Mouse (Mus musculus): ENCODE results near the gene Psap. TPM values are rescaled to one million over a fixed set of nuclear protein-coding genes. Genes with fewer than 3 reads are reported as not detected.

Psap gene
- total RNA-seq, 1 experiment from 2014 or later = 675 TPM

DNA sequence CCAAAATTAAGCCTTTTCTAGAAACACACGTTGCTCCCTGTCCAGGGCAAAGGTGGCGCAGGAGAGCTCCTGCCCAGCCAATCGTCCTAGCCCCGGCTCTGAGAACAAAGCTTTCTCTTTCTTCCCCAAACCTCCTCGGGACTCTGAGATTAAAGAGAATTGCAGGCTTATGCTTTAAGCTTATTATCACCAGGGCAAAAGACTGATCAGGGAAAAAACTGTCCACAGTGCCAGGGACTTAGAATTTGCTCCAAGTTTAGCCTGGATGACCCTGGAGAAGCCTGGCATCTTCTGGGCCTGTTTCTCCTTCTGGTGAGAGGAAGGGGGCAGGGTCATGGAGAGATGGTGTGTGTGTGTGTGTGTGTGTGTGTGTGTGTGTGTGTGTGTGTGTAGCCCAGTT is 15.9 kb upstream of the Psap start:
- no peak for ATAC-seq (ENCODE audit: extremely low read depth, insufficient number of reproducible peaks, low FRiP score, poor library complexity, severe bottlenecking)

DNA sequence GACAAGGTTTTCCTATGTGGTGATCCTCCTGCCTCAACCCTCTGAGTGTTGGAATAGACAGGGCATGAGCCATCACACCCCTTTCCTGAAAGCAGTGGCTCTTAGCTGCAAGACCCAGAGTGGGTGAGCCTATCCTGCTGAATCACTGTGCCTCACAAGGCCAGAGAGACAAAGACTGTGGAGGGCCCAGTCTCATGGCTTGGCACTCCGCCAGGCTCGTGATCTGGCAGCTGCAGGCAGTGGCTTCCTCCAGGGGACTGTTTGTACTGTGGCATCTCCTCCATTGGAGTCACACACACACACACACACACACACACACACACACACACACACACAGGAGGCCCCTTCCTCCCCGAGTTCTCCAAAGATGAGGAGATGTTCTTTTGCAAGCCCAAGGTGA is 15.0 kb upstream of the Psap start:
- ATAC-seq (ENCODE audit: extremely low read depth, insufficient number of reproducible peaks, low FRiP score, poor library complexity, severe bottlenecking) = peak; percentile 25; the same call in 1 of the 2 replicates

DNA sequence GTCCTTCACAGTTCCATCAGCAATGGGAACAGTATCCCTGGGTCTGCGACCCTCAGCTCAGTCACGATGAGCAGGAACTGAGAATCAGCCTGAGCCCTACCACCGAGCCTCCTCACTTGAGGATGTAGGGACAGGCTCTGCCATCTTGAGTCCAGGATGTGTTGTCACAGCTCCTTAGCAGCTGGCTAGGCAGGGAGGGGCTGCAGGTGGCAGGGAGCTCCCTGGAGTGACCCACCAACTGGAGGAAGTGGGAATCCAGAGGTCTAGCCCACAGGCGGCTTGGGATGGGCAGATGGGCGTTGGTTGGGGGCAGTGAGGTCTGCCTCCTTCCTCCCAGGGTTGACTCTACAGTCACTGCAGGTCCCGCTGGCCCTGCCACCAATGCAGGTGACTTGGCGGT is 14.1 kb upstream of the Psap start:
- ATAC-seq (ENCODE audit: extremely low read depth, insufficient number of reproducible peaks, low FRiP score, poor library complexity, severe bottlenecking) = no peak

DNA sequence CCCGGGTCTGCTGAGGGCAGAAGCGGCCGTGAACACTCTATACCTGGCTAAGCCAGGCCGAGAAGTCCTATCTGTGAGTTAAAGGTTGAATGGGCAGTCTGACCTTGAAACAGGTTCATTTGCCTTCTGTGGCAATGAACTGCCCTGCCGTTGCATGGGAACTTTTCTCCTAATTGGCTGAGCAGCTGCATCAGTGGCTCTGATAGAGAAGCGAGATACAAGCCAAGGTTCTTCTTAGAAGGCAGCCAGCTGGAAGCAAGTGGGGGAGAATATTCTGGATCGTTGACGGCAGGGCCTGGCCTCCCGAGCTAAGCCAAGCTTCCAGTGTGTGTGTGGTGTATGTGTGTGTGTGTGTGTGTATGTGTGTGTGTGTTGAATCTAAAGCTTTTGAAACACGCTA is 12.2 kb upstream of the Psap start:
- ATAC-seq (ENCODE audit: extremely low read depth, insufficient number of reproducible peaks, low FRiP score, poor library complexity, severe bottlenecking) = no peak

DNA sequence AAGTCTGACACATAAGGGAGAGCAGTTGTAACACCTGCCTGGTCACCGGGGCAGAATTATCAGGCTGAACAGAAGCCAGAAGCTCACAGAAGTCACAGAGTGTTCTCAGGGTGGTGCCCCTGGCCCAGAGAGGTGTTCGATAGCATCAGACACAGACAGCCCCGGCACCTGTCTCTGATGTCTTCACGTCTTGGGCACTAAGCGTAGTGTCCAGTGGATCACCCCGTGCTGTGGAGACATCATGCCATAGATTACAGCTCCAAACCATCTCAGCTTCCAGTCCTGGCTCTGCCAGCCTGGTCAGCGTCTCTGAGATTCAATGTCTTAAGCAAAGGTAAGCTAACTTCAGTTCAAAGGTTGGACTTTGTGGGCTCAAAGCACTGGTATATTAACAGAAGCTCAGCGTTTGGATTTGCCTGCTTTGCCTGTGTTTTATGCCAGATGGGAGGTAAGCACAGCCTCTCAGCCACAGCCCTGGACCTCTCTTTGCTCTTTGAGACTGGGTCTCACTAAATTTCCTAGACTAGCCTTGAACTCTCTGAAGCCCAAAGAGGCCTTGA is 10.5 kb upstream of the Psap start:
- no peak for ATAC-seq (ENCODE audit: extremely low read depth, insufficient number of reproducible peaks, low FRiP score, poor library complexity, severe bottlenecking)

DNA sequence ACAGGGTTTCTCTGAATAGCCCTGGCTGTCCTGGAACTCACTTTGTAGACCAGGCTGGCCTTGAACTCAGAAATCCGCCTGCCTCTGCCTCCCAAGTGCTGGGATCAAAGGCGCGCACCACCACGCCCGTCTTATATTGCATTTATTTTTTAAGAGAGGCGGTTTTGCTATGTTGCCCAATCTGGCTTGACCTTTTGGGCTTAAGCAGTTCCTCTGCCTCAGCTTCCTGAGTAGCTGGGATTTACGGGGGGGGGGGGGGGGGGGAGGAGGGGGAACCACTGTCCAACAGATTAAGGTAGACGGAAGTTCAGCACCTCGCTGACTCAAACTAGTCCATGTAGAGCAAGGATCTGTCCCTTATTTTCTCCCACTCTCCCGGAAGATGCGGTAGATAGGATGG is 8.7 kb upstream of the Psap start:
- ATAC-seq (ENCODE audit: extremely low read depth, insufficient number of reproducible peaks, low FRiP score, poor library complexity, severe bottlenecking) = peak; percentile 49

DNA sequence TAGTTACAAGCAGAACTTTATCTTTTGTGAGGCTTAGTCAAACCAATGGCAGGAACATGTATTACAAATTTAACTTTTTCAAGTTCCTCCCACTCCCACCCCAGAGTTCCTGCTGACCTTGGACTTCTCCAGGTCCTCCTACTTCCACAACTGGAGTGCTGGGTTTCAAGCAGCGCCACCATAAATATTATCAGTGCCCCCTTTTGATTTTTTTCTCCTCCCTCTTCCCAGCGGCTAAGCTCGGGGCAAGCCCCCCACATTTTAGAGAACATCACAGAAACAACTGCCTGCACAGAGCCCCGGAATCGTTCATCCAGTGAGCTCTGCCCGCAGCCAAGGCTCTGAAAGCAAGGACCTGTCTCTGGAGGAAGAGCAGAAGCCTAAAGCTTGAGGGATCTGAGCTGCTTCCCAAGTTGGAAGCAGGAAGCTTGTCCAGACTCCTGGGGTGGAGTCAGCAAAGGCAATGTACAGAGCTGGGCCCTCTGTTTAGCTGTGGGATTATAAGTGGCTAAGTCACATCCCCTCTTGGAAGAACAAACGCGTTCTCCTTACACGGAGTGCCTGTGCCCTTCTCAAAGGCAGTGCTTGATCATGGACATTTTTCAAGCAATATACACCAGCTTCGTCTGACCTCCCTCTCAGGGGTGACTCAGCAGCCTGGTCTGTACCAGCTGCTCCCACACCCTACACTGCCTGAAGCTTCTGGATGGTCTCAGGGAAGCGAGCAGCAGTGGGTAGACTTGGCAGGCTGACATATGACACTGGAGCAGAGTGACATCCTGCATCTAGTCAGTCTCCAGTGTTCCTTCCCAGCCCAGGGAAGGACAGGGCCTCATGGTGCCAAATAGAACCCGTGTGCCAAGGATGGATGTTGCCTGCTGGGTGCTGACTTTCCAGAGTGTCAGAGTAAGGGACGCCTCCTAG is 8.0 kb upstream of the Psap start:
- no peak for ATAC-seq (ENCODE audit: extremely low read depth, insufficient number of reproducible peaks, low FRiP score, poor library complexity, severe bottlenecking)

DNA sequence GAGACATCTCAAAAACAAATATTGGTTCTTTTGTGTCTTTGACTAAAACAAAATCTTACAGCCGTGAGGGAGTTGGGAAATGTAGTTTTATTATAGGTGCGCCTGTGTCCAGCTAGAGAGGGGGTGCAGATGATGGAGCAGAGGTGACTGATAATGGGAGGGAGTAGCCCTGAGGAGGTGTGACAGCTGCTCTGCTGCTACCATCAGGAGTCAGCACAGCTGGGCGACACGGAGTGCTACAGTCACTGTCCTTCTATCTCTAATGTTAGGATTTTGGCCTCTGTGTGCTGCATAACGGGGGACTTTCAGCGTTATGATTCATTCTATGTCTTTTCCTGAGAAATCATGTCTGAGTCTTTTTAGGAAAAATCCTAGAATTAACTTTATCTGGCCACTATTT is 6.4 kb upstream of the Psap start:
- ATAC-seq (ENCODE audit: extremely low read depth, insufficient number of reproducible peaks, low FRiP score, poor library complexity, severe bottlenecking) = no peak

DNA sequence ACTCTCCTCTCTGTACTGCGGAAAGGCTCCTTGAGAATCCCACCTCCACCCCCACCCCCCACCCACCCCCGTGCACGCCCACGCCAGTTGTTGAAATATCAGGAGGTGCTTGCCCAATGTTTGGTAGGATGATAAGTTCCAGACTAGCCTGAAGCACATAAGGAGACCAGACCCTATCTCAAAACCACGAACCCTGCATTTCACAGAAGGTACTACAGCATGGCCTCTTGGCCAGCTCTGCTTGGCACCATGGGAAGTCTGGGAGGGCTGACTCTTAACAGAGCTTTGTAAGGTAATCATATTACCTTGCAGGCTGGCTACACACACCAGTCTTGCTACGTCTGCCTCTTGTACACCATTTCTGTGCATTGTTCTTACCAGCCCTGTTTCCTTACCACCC is 5.2 kb upstream of the Psap start:
- no peak for ATAC-seq (ENCODE audit: extremely low read depth, insufficient number of reproducible peaks, low FRiP score, poor library complexity, severe bottlenecking)

DNA sequence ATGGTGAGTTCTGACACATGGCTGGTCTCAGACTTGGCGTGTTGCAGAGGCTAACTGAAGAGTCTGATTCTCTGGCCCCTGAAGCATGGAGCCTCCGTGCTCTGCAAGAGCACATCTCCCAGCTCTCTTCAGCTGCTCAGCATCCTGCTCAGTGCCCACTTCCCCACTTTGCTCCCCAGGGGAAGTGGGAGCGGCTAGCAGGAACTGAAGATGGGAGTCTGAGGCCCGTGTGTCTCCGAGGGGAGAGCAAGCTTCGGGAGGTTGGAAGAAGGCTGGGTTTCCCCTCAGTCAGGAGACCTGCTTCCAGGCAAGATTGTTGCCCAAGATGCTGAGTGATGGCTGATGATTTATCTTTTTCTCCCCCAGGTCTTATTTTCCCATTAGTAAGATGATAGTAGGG is 4.0 kb upstream of the Psap start:
- no peak for ATAC-seq (ENCODE audit: extremely low read depth, insufficient number of reproducible peaks, low FRiP score, poor library complexity, severe bottlenecking)

DNA sequence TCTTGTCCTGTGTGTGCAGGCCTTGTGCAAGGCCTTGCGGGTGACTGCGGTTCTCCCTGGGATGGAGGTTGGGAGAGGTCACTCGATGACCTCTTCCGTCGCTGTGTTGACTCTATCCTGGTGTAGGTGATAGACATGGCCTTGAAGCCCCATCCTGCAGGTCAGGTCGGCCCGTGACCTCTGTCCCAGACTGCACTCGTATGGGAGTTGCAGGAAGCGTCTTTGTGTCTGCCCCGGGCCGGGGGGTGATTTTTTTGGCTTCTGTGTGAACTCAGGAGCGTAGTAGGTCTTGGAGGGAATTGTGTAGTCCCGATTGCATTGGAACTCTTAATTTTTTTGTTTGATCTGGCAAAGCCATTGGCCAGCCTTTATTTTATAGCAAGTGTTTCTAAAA is 576 bp downstream of the Psap start:
- no peak for ATAC-seq (ENCODE audit: extremely low read depth, insufficient number of reproducible peaks, low FRiP score, poor library complexity, severe bottlenecking)

DNA sequence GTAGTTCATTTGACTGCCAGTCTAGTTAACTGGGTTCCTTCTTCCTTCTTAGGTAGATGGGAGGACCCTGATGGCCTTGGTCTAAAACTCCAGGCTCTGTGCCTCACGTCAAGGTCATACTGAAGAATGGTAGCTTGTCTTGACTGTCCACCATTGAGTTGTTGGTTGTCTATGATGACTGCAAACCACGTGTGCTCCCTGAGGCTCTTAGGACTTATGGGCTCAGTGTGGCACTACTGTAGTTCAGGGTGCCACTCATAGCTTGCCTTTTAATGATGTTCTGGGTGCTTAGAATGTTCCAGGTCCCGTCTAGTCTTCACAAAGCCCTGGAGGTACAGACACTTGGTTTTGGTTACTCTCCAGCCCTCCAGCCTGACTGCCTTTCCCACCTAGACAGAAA is 1.4 kb downstream of the Psap start:
- ATAC-seq (ENCODE audit: extremely low read depth, insufficient number of reproducible peaks, low FRiP score, poor library complexity, severe bottlenecking) = no peak

DNA sequence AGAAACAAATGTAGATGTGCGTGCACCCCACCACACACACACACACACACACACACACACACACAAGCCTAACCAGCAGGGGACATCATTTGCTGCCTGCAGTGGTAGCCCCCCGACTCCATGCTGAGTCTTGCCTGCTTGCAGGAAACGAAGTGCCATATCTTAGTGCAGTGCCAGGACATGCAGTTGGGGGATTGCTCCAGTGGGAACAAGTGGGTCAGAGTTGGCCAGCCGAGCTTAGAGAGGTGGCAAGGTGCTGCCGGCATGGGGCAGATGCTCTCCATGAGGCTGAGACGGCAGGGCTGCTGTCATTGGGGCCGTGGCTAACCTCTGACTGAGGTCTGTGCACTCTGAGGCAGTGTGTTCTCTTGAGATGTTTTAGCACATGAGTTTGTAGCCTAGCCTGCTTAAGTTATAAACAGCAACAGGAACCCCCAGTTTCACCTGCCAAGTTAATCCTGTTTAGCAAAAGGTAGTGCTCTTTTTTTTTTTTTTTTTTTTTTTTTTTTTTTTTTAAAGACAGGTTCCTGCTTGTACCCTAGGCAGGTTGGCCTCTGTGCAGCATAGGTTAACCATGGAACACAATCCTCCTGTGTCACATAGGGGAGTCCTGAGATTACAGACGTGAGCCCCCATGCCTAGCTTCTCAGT is 2.0 kb downstream of the Psap start:
- no peak; the same call in 1 of the 2 replicates for ATAC-seq (ENCODE audit: extremely low read depth, insufficient number of reproducible peaks, low FRiP score, poor library complexity, severe bottlenecking)

DNA sequence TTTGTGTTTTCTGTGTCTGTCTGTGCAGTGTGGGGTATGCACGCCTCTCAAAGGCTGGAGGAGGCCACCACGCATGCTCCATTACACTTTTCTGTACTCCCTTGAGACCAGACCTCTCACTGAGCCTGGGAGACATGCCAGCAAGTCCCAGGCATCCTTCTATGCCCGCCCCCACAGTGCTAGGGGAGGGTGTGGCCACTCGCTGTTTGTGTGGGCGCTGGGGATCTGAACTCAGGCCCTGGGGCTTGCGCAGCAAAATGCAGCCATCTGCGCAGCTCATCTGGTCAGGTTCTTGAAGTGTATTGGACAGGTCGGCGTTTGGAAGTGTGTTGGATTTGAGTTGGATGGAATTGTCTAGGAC is 2.5 kb downstream of the Psap start:
- ATAC-seq (ENCODE audit: extremely low read depth, insufficient number of reproducible peaks, low FRiP score, poor library complexity, severe bottlenecking) = no peak

DNA sequence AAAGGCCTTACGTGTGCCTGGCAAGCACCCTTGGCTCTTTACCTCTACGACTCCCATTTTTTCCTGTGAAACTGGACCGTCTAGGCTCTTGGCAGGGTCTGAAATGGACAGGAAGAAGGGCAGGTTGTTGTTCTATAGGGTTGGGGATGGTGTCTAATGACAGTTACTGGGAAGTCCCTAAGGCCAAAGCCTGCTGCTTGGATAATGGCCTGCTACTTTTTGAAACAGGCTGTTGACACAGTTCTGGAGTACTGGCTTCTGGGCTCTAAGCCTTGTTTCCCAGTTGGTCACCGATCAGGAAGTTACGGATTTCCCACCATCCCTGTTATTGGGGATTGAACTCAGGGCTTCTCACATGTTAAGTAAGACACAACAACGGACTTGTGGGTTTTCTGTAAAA is 2.9 kb downstream of the Psap start:
- no peak for ATAC-seq (ENCODE audit: extremely low read depth, insufficient number of reproducible peaks, low FRiP score, poor library complexity, severe bottlenecking)

DNA sequence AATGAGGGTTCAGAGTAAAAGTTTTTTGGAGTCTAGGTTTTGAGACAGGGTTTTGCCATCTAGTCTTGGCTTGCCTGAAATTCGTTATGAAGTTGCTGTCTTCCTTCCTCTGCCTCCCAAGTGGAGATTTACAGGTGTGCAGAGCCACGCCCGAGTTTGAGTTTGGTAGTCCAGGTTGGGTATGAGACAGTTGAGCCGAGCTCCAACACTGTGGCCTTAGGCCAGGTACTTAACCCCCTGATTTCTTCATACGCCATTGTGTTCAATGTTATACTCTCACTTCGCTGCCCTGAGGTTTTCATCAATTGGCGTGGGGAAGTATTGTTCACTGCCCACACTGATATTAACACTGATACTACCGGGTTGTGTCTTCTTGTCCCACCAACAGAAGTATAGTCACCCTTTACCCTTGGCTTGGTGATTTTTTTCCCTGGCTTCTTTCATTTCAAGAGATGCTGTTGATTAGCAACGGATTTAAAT is 4.2 kb downstream of the Psap start:
- ATAC-seq (ENCODE audit: extremely low read depth, insufficient number of reproducible peaks, low FRiP score, poor library complexity, severe bottlenecking) = no peak

DNA sequence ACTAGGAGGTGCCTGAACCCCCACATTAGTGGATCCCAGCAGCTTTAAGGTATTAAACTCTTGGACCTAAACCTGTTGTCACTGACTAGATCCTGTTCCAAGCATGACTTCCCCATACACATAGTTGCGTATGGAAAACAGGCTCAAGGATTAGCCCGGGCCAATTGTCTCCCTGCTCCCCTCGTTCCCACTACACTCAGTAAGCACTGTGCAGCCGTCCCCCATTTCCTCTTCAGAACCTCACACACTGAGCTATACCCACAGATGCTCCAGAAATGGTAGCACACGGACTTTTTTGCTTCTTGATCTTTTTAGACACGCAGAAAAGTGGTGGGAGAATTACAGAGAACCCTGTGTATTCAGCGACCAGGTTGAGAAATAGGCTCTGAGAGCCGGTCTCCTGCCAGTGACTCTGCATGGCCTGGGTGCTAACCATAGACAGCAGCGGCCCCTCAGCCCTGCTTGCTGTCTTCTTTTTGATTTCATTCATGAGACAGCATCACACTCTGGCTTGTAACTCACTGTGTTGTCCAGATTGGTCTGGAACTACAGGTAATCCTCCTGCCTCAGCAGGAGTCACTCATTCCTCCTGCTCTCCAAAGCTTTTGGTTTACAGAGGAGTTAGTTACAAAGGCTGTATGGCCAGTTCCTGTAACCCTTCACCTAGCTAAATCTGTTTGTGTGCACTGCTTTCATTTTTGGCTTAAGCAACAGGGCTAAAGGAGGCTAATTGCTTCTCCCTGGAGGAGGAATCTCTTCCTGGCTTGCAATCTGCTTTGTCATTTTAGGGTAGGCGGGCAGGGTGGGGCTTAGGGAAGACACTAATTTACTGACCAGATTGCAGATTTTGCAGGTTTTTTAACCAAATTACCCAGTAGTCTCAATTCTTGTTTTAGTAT is 4.9 kb downstream of the Psap start:
- ATAC-seq (ENCODE audit: extremely low read depth, insufficient number of reproducible peaks, low FRiP score, poor library complexity, severe bottlenecking) = no peak

DNA sequence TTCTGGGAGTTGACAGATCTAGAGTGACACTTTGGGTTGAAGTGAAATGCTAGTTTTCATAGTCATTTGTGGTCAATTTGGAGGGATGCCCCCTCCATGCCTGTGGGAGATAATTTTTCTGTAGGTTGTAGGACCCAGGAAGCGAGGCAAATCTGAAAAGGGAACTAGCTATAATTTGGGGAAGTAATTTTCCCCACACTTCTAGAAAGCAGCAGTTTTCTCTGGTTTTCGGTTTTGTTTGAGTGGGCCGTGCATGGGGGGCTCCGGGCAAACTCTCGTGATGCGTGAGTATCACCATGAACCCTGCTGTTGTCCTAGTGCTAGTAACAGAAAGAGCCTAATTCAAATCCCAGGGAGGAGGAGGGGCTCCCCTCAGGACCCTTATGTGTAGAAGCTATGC is 6.8 kb downstream of the Psap start:
- ATAC-seq (ENCODE audit: extremely low read depth, insufficient number of reproducible peaks, low FRiP score, poor library complexity, severe bottlenecking) = peak; percentile 28; the same call in 1 of the 2 replicates

DNA sequence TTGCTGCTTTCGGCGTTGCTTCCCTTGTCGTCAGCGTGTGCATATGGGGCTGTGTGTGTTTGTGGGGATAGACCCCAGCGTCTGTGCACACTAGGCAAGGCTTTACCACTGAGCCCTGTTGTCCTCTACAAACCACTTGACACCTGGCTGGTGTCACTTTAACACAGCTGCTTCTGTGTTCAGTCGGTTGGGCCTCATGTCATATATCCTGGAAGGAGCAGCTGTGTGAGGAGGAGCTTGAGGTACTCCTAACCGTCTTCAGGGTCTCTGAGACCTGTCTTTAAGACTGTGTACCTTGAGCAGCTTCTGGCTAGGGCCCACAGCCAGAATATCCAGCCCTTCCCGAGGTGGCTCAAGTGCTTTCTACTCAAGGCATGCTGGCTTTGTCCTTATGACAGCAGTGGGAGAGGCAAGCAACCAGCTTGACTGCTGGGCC is 7.3 kb downstream of the Psap start:
- peak; percentile 2; the same call in 1 of the 2 replicates for ATAC-seq (ENCODE audit: extremely low read depth, insufficient number of reproducible peaks, low FRiP score, poor library complexity, severe bottlenecking)

All from neutrophil, adult 5-6 weeks (primary cell).